Mouse (Mus musculus): ENCODE data around the gene Galm. TPM values are rescaled to one million over a fixed set of nuclear protein-coding genes. Genes with fewer than 3 reads are reported as not detected.

The Galm gene
- total RNA-seq, 2 experiments from 2014 or later: 3.8 to 5.4 TPM

GRCm38 (mm10) chr17:80156905-80157304, 29.6 kb downstream of the Galm start:
- Histone ChIP-seq H3K4me3 (no peak overlapping the region), H3K27ac (no peak overlapping the region)
- DNase-seq (ENCODE audit: low spot score in 2 of 2): no peak
- TF ChIP-seq CTCF (conservative IDR thresholded peaks at IDR 0.05): no peak

GRCm38 (mm10) chr17:80157489-80157888, 30.2 kb downstream of the Galm start:
- no peak overlapping the region for H3K27ac ChIP-seq
- DNase-seq (ENCODE audit: low spot score in 2 of 2): no peak
- no peak for TF ChIP-seq CTCF (conservative IDR thresholded peaks at IDR 0.05)
- no peak overlapping the region for H3K4me3 ChIP-seq

DNA sequence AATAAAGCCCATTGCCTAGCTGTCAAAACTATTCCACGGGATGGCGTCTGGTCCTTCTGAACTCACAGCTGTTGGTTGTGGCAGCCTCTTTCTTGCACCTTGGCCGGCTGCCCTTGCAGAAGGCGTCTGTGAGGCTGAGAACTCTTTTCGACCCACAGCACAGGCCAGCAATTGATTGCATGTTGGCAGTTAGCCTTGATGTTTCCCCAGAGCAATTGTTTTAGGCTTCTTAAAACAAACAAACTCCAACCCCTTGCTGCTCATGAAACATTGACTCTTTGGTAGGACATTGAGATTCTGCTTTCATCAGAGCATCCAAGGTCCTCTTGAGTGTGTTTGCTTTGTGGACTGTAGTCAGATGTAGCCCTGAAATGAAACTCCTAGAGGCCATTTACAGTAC, 33.2 kb downstream of the Galm start:
- peak; percentile 49 for TF ChIP-seq CTCF (conservative IDR thresholded peaks at IDR 0.05)
- H3K27ac ChIP-seq: 0 out of 2 replicates have a peak overlapping the region, but pooled peaks have one; percentile 51
- H3K4me3 ChIP-seq: no peak overlapping the region
- peak; percentile 49 to 63 for DNase-seq (ENCODE audit: low spot score in 2 of 2)

DNA sequence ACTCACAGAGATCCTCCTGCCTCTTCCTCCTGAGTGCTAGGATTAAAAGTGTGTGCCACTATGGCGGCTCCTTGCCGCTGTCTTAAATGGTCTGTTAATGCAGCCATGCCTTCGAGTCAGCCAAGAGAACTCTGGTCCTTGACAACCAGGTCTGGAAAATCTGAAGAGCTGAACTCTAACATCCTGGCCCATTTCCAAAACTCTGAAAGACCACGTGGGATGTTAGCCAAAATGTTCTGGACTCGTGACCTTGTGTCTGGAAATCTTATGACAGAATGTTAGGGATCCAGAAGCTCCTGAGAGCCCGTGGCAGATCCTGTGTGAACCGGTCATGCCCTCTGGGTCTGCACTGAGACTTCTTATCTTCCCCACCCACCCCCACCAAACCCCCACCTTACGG, 36.7 kb downstream of the Galm start:
- no peak for TF ChIP-seq CTCF (conservative IDR thresholded peaks at IDR 0.05)
- H3K4me3 ChIP-seq: no peak overlapping the region
- no peak for DNase-seq (ENCODE audit: low spot score in 2 of 2)
- H3K27ac ChIP-seq: no peak overlapping the region

- peak overlapping the region; percentile 17; the same call in 1 of the 2 replicates for H3K4me3 ChIP-seq
- peak overlapping the region; percentile 93 for H3K27ac ChIP-seq
Measured at GRCm38 (mm10) chr17:80165741-80166140, 38.5 kb downstream of the Galm start.

DNA sequence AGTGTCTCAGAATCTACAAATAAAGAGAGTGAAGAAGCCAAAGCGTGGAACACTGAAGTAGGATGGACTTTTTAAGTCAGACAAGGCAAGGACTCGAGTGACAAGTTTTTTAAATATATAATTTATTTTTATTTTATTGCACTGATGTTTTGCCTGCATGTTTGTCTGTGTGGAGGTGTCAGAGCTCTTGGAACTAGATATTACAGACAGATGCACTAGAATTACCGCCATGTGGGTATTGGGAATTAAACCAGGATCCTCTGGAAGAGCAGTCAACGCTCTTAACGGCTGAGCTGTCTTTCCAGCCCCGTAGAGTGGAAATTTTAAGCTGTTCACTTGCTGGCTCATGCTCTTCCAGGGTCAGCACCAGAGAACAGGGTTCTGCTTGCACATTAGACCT, 39.1 kb downstream of the Galm start:
- Histone ChIP-seq H3K27ac (peak overlapping the region; percentile 93), H3K4me3 (no peak overlapping the region; the same call in 1 of the 2 replicates)
- TF ChIP-seq CTCF (conservative IDR thresholded peaks at IDR 0.05): no peak
- DNase-seq (ENCODE audit: low spot score in 2 of 2): peak; percentile 51 to 54

More at GRCm38 (mm10) chr17:80165741-80166140, 38.5 kb downstream of the Galm start:
- peak; percentile 72 to 87 for DNase-seq (ENCODE audit: low spot score in 2 of 2)
- TF ChIP-seq CTCF (conservative IDR thresholded peaks at IDR 0.05): peak; percentile 42

DNA sequence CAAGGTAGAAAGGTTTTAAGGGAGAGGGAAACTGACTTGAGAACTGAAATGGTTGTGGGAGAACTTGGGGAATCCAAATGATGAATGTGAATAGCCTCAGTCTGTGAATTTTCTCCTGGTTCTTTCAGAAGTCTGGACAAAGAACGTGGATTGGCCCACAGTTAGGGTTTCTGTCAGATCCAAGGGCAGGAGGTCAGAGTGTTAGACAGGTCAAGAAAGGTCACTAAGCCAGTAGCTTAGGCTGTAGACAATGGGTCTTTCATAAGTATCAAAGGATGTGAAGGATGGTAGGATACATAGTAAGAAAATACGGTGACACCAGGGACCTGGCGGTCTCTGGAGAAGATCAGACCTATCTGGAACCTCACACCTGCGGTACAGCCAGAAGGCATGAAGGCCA, 40.2 kb downstream of the Galm start:
- TF ChIP-seq CTCF (conservative IDR thresholded peaks at IDR 0.05): no peak
- DNase-seq (ENCODE audit: low spot score in 2 of 2): no peak
- Histone ChIP-seq H3K4me3 (no peak overlapping the region), H3K27ac (peak overlapping the region; percentile 93)

GRCm38 (mm10) chr17:80167851-80168251, 40.6 kb downstream of the Galm start:
- peak overlapping the region; percentile 31 for H3K4me3 ChIP-seq
- H3K27ac ChIP-seq: peak overlapping the region; percentile 93
- DNase-seq (ENCODE audit: low spot score in 2 of 2): peak; percentile 26 to 46
- no peak for TF ChIP-seq CTCF (conservative IDR thresholded peaks at IDR 0.05)

DNA sequence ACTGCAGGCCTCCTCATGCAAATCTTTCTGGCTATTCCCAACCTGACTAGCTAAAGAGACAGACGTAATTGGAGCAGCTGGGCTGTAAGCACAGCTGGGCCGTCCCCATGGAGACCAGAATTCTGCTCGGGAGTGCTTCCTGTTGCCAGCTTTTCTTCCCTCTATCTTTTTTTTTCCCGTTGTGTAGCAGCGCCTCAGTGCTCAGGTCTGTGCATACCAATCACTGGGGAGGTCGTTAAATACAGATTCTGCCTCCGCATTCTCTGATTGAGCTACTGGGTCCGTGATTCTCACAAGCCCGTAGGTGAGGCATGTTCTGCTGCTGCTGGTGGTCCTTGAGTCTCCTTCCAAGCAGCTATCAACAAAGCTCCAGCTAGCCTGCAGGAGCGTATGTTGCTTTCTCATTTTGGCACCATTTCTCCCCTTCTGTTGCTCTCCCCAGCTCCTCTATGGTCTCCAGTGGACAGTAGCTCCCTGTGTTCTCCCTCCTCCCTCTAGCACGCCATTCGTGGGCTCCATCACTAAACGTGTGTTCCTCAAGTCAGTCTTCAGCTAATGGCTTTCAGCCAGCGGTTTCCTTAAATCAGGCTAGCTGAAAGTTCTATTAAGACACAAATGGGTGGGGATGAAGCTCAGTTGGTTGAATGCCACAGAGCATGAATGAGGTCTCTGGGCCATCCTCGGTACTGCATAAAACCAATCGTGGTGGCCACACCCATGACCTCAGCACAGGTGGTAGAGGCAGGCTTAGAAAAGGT, 41.3 kb downstream of the Galm start:
- TF ChIP-seq CTCF (conservative IDR thresholded peaks at IDR 0.05): no peak
- peak overlapping the region; percentile 93 for H3K27ac ChIP-seq
- DNase-seq (ENCODE audit: low spot score in 2 of 2): peak; percentile 65 to 79
- H3K4me3 ChIP-seq: peak overlapping the region; percentile 31

DNA sequence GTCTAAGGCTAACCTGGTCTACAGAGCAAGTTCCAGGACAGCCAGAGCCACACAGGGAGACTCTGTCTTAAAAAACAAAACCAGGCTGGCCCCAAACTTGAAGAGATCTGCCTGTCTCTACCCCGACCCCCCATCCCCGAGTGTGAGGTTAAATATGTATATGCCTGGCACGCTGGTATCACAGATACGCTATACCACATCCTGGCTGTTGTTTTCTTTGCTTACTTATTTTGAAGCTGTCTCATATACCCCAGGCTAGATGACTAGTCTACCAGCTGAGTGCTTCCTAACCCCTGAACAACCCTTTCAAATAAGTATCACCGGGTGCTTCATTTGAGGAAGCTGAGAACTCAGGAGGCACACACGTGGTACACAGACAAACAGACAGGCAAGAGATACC, 42.5 kb downstream of the Galm start:
- no peak overlapping the region for H3K4me3 ChIP-seq
- no peak for DNase-seq (ENCODE audit: low spot score in 2 of 2)
- TF ChIP-seq CTCF (conservative IDR thresholded peaks at IDR 0.05): no peak
- H3K27ac ChIP-seq: no peak overlapping the region

DNA sequence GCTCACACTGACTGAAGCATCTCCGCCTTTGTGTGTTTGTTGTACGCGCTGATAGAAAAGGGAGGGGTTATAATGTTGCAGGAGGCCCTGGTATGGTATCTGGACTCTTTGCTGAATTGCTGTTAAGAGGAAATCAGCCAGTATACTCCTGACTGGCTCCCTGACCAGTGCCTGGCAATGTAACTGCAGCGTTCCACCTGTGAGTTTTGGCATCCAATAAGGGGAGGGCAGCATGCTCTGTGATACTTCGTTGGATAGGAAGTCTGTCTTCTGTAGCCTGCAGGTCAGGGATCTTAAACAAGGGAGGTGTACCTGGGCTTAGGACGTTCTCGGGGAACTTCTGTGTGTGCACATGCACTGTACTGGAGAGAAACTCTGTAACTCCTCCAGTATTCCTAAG, 43.7 kb downstream of the Galm start:
- Histone ChIP-seq H3K4me3 (no peak overlapping the region), H3K27ac (no peak overlapping the region)
- no peak for TF ChIP-seq CTCF (conservative IDR thresholded peaks at IDR 0.05)
- DNase-seq (ENCODE audit: low spot score in 2 of 2): no peak

GRCm38 (mm10) chr17:80171948-80172347, 44.7 kb downstream of the Galm start:
- TF ChIP-seq CTCF (conservative IDR thresholded peaks at IDR 0.05): no peak
- H3K27ac ChIP-seq: no peak overlapping the region
- H3K4me3 ChIP-seq: no peak overlapping the region
- no peak for DNase-seq (ENCODE audit: low spot score in 2 of 2)

DNA sequence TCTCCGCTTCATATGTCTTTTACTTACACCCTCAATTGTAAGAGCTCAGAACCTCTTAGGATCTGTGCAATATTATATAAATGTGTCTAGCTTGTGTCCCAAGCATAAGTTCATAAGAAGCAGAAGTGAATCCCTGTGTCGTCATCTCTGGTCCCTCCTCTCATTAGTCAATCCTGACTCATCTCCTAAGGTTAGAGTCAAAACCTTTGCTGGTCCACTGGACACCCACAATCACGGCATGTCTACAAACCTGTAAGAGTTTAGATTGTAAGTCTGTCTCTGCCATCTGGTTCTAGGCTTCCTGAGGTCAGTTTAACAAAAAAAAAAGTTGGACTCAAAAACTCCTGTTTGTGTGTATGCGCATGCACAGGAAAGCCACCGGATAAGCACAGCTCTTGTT, 45.5 kb downstream of the Galm start:
- no peak overlapping the region for H3K4me3 ChIP-seq
- TF ChIP-seq CTCF (conservative IDR thresholded peaks at IDR 0.05): no peak
- DNase-seq (ENCODE audit: low spot score in 2 of 2): no peak
- H3K27ac ChIP-seq: no peak overlapping the region

GRCm38 (mm10) chr17:80173708-80174107, 46.4 kb downstream of the Galm start:
- Histone ChIP-seq H3K27ac (no peak overlapping the region), H3K4me3 (no peak overlapping the region)
- DNase-seq (ENCODE audit: low spot score in 2 of 2): no peak
- TF ChIP-seq CTCF (conservative IDR thresholded peaks at IDR 0.05): no peak
